Mouse (Mus musculus) limb, embryonic 12.5 days (tissue): ENCODE data around the gene Prrt3. TPM values are rescaled to one million over a fixed set of nuclear protein-coding genes. Genes with fewer than 3 reads are reported as not detected.

Experiments used
- ATAC-seq: fragments of 200-750 bp; cut with Nextera tagmentation; 2 replicates; pipeline ENCODE4 v1.8.0; 2017; ENCODE audit warnings: low read depth, moderate TSS enrichment; ENCODE audit not compliant: insufficient number of reproducible peaks, insufficient read depth, low FRiP score, low TSS enrichment
- H3K27ac ChIP-seq: fragments of 300-500 bp; sonication (generic); 2 replicates; pipeline ENCODE4 v1.5.1; 2016; ENCODE audit warnings: mild to moderate bottlenecking, moderate library complexity
- H3K27me3 ChIP-seq: fragments of 300-500 bp; sonication (generic); 2 replicates; pipeline ENCODE4 v1.6.1; 2016; ENCODE audit warnings: mild to moderate bottlenecking, moderate library complexity
- H3K36me3 ChIP-seq: fragments of 300-500 bp; sonication (generic); 2 replicates; pipeline ENCODE4 v1.6.1; 2016; ENCODE audit warnings: mild to moderate bottlenecking, moderate library complexity
- H3K4me1 ChIP-seq: fragments of 300-500 bp; sonication (generic); replicated peaks from 2 replicates; pipeline ENCODE4 v1.6.1; 2016
- H3K4me2 ChIP-seq: fragments of 300-500 bp; sonication (generic); 2 replicates; pipeline ENCODE4 v1.6.1; 2016; ENCODE audit warnings: mild to moderate bottlenecking, moderate library complexity
- H3K4me3 ChIP-seq: fragments of 300-500 bp; sonication (generic); replicated peaks from 2 replicates; pipeline ENCODE4 v1.5.1; 2016; ENCODE audit warnings: mild to moderate bottlenecking
- H3K9ac ChIP-seq: fragments of 300-500 bp; sonication (generic); replicated peaks from 2 replicates; pipeline ENCODE4 v1.6.1; 2016; ENCODE audit warnings: mild to moderate bottlenecking, moderate library complexity
- H3K9me3 ChIP-seq: fragments of 300-500 bp; sonication (generic); 2 replicates; pipeline ENCODE4 v1.6.1; 2016; ENCODE audit warnings: mild to moderate bottlenecking, moderate library complexity
- WGBS: fragments of 180-500 bp; shearing (Covaris S2); methylation state at CpG from one replicate; pipeline ENCODE4 v1.1.7; 2016; 5-methylcytosine and 5-hydroxymethylcytosine counted together
- polyA plus RNA-seq: library from polyadenylated mRNA; unstranded; fragments of >200 nt; fragmentation: Nextera tagmentation; extraction: Ambion mirVana; gene quantifications from 2 replicates; pipeline ENCODE4 v1.2.1, GENCODE M21; 2016

The Prrt3 gene
- polyA plus RNA-seq, 1 experiment from 2014 or later, result 0.98 TPM

- Histone ChIP-seq H3K27me3 (no peaks in the 10 kb centered on the region), H3K27ac (no peak overlapping the region), H3K4me3 (no peak overlapping the region), H3K9ac (no peak overlapping the region), H3K4me2 (no peak overlapping the region), H3K4me1 (0 out of 2 replicates have a peak, but pooled peaks cover under 1% of the 10 kb centered on the region), H3K36me3 (peaks cover 59% of the 10 kb centered on the region), H3K9me3 (no peaks in the 10 kb centered on the region)
- no peak for ATAC-seq
- WGBS, result 92% methylated on average over 6 of the region's 6 CpGs
These were observed 12.2 kb upstream of the Prrt3 start for GRCm38 (mm10) chr6:113513944-113514343.

GRCm38 (mm10) chr6:113508947-113509280, 7.2 kb upstream of the Prrt3 start:
- 0 out of 2 replicates have a peak, but pooled peaks cover 3% of the 10 kb centered on the region for H3K4me1 ChIP-seq
- H3K9me3 ChIP-seq, result no peaks in the 10 kb centered on the region
- H3K27ac ChIP-seq, result no peak overlapping the region
- ATAC-seq, result no peak
- WGBS, result 49% methylated on average over 5 of the region's 5 CpGs
- H3K27me3 ChIP-seq, result 0 out of 2 replicates have a peak, but pooled peaks cover 5% of the 10 kb centered on the region
- no peak overlapping the region for H3K9ac ChIP-seq
- H3K4me3 ChIP-seq, result no peak overlapping the region
- no peak overlapping the region for H3K4me2 ChIP-seq
- peaks cover 8% of the 10 kb centered on the region for H3K36me3 ChIP-seq

- WGBS, result 72% methylated on average over 7 of the region's 7 CpGs
- no peak for ATAC-seq
- 0 out of 2 replicates have a peak, but pooled peaks cover 3% of the 10 kb centered on the region for H3K4me1 ChIP-seq
- peaks cover 7% of the 10 kb centered on the region; the same call in 1 of the 2 replicates for H3K27me3 ChIP-seq
- H3K9me3 ChIP-seq, result no peaks in the 10 kb centered on the region
- no peak overlapping the region for H3K4me2 ChIP-seq
- no peak overlapping the region for H3K9ac ChIP-seq
- H3K4me3 ChIP-seq, result no peak overlapping the region
- no peak overlapping the region for H3K27ac ChIP-seq
- H3K36me3 ChIP-seq, result peaks cover 4% of the 10 kb centered on the region
These were observed 6.7 kb upstream of the Prrt3 start for GRCm38 (mm10) chr6:113508272-113508946.

- 0 out of 2 replicates have a peak, but pooled peaks cover 3% of the 10 kb centered on the region for H3K4me1 ChIP-seq
- no peaks in the 10 kb centered on the region for H3K36me3 ChIP-seq
- H3K4me2 ChIP-seq, result no peak overlapping the region
- ATAC-seq, result no peak
- H3K9me3 ChIP-seq, result 0 out of 2 replicates have a peak, but pooled peaks cover 6% of the 10 kb centered on the region
- H3K4me3 ChIP-seq, result no peak overlapping the region
- H3K9ac ChIP-seq, result no peak overlapping the region
- peaks cover 20% of the 10 kb centered on the region for H3K27me3 ChIP-seq
- H3K27ac ChIP-seq, result no peak overlapping the region
These were observed 5.4 kb upstream of the Prrt3 start for GRCm38 (mm10) chr6:113507130-113507529.

- no peak for ATAC-seq
- WGBS, result 79% methylated on average over 1 of the region's 1 CpGs
- Histone ChIP-seq H3K4me2 (no peak overlapping the region), H3K9ac (no peak overlapping the region), H3K9me3 (0 out of 2 replicates have a peak, but pooled peaks cover 6% of the 10 kb centered on the region), H3K4me1 (peaks cover 10% of the 10 kb centered on the region; the same call in 1 of the 2 replicates), H3K27ac (no peak overlapping the region), H3K4me3 (no peak overlapping the region), H3K36me3 (no peaks in the 10 kb centered on the region), H3K27me3 (peaks cover 34% of the 10 kb centered on the region)
These were observed 4.0 kb upstream of the Prrt3 start for GRCm38 (mm10) chr6:113505689-113506088.

- WGBS, result 82% methylated on average over 2 of the region's 2 CpGs
- Histone ChIP-seq H3K9ac (no peak overlapping the region), H3K4me3 (no peak overlapping the region), H3K27me3 (peaks cover 54% of the 10 kb centered on the region), H3K27ac (no peak overlapping the region), H3K4me2 (no peak overlapping the region), H3K4me1 (peaks cover 8% of the 10 kb centered on the region; the same call in 1 of the 2 replicates), H3K9me3 (0 out of 2 replicates have a peak, but pooled peaks cover 6% of the 10 kb centered on the region), H3K36me3 (no peaks in the 10 kb centered on the region)
- no peak for ATAC-seq
These were observed 1.1 kb upstream of the Prrt3 start for GRCm38 (mm10) chr6:113502801-113503200.

- peaks cover 17% of the 10 kb centered on the region for H3K4me1 ChIP-seq
- H3K36me3 ChIP-seq, result no peaks in the 10 kb centered on the region
- H3K27ac ChIP-seq, result no peak overlapping the region
- H3K9ac ChIP-seq, result no peak overlapping the region
- H3K4me2 ChIP-seq, result no peak overlapping the region
- H3K9me3 ChIP-seq, result 0 out of 2 replicates have a peak, but pooled peaks cover 6% of the 10 kb centered on the region
- H3K27me3 ChIP-seq, result peaks cover 84% of the 10 kb centered on the region
- WGBS, result 69% methylated on average over 6 of the region's 6 CpGs
- no peak for ATAC-seq
- H3K4me3 ChIP-seq, result no peak overlapping the region
These were observed 2.4 kb downstream of the Prrt3 start for GRCm38 (mm10) chr6:113499346-113499745.

- Histone ChIP-seq H3K9ac (peak overlapping the region; percentile 48), H3K27me3 (peaks cover 65% of the 10 kb centered on the region), H3K4me1 (peaks cover 11% of the 10 kb centered on the region; the same call in 1 of the 2 replicates), H3K9me3 (no peaks in the 10 kb centered on the region), H3K36me3 (peaks cover 14% of the 10 kb centered on the region; the same call in 1 of the 2 replicates), H3K4me3 (peak overlapping the region; percentile 47), H3K4me2 (peak overlapping the region; percentile 65), H3K27ac (no peak overlapping the region)
- no peak for ATAC-seq
- WGBS, result 39% methylated on average over 28 of the region's 28 CpGs
These were observed 6.6 kb downstream of the Prrt3 start for GRCm38 (mm10) chr6:113495071-113495675.

- Histone ChIP-seq H3K27ac (no peak overlapping the region), H3K27me3 (peaks cover 56% of the 10 kb centered on the region), H3K36me3 (peaks cover 20% of the 10 kb centered on the region; the same call in 1 of the 2 replicates), H3K4me2 (peak overlapping the region; percentile 65), H3K9ac (peak overlapping the region; percentile 48), H3K9me3 (no peaks in the 10 kb centered on the region), H3K4me3 (peak overlapping the region; percentile 47), H3K4me1 (peaks cover 11% of the 10 kb centered on the region; the same call in 1 of the 2 replicates)
- ATAC-seq, result peak; percentile 53
- under 1% methylated on average over 54 of the region's 54 CpGs for WGBS
These were observed 7.4 kb downstream of the Prrt3 start for GRCm38 (mm10) chr6:113494258-113494788.

- Histone ChIP-seq H3K27ac (no peak overlapping the region), H3K9me3 (no peaks in the 10 kb centered on the region), H3K4me1 (peaks cover 14% of the 10 kb centered on the region), H3K36me3 (peaks cover 20% of the 10 kb centered on the region; the same call in 1 of the 2 replicates), H3K4me2 (no peak overlapping the region), H3K4me3 (no peak overlapping the region), H3K27me3 (peaks cover 45% of the 10 kb centered on the region), H3K9ac (no peak overlapping the region)
- ATAC-seq, result no peak
- WGBS, result 73% methylated on average over 24 of the region's 24 CpGs
These were observed 9.4 kb downstream of the Prrt3 start for GRCm38 (mm10) chr6:113492101-113492864.

GRCm38 (mm10) chr6:113489410-113489809, 12.3 kb downstream of the Prrt3 start:
- ATAC-seq, result no peak
- H3K27ac ChIP-seq, result no peak overlapping the region
- no peak overlapping the region for H3K4me2 ChIP-seq
- H3K9me3 ChIP-seq, result no peaks in the 10 kb centered on the region
- no peak overlapping the region for H3K4me3 ChIP-seq
- H3K27me3 ChIP-seq, result peaks cover 16% of the 10 kb centered on the region
- H3K36me3 ChIP-seq, result peaks cover 20% of the 10 kb centered on the region; the same call in 1 of the 2 replicates
- 94% methylated on average over 14 of the region's 14 CpGs for WGBS
- H3K9ac ChIP-seq, result no peak overlapping the region
- peaks cover 13% of the 10 kb centered on the region for H3K4me1 ChIP-seq
